In genomic region chr9:44076764-44077120, GRCm38 (mm10) we compare ENCODE assay signal across 8 mouse cellular contexts. TPM values are rescaled to one million over a fixed set of nuclear protein-coding genes. Genes with fewer than 3 reads are reported as not detected.
DNase-seq lines count a peak whose midpoint lies in the region; ATAC-seq and TF ChIP-seq lines count a peak whose summit lies in the region.

No protein-coding gene starts in this region.

- no peak overlapping the region for H3K27ac ChIP-seq in forebrain, postnatal 0 days (ENCODE audit: low read depth, low read length)
- no peak overlapping the region for H3K27ac ChIP-seq in forebrain, embryonic 11.5 days (ENCODE audit: low read depth, low read length)
- H3K27ac ChIP-seq in kidney, postnatal 0 days = peak overlapping the region; percentile 95; the same call in 1 of the 2 replicates

- H3K9me3 ChIP-seq in forebrain, postnatal 0 days (ENCODE audit: low read length) = no peaks in the 10 kb centered on the region
- H3K9me3 ChIP-seq in forebrain, embryonic 11.5 days (ENCODE audit: control insufficient read depth, low read length) = no peaks in the 10 kb centered on the region
- no peaks in the 10 kb centered on the region for H3K9me3 ChIP-seq in kidney, postnatal 0 days (replicated peaks; ENCODE audit: low read length)

- no peaks in the 10 kb centered on the region for H3K36me3 ChIP-seq in forebrain, postnatal 0 days (ENCODE audit: insufficient read depth)
- no peaks in the 10 kb centered on the region for H3K36me3 ChIP-seq in forebrain, embryonic 11.5 days (ENCODE audit: control insufficient read depth, insufficient read depth, low read length)
- H3K36me3 ChIP-seq in kidney, postnatal 0 days (ENCODE audit: insufficient read depth, low read length) = no peaks in the 10 kb centered on the region

- TF ChIP-seq CTCF in forebrain, postnatal 0 days (IDR thresholded peaks at IDR 0.05; ENCODE audit: low read depth) = peak; percentile 62
- peak; percentile 79 for TF ChIP-seq CTCF in kidney, postnatal 0 days (IDR thresholded peaks at IDR 0.05; ENCODE audit: low read depth)

- no peaks in the 10 kb centered on the region for H3K4me1 ChIP-seq in forebrain, postnatal 0 days (ENCODE audit: insufficient read depth)
- H3K4me1 ChIP-seq in forebrain, embryonic 11.5 days (replicated peaks; ENCODE audit: control insufficient read depth, insufficient read depth, low read length) = peaks cover 19% of the 10 kb centered on the region
- peaks cover 37% of the 10 kb centered on the region for H3K4me1 ChIP-seq in kidney, postnatal 0 days (replicated peaks; ENCODE audit: insufficient read depth, low read length)

- 16% methylated on average over 5 of the region's 5 CpGs for WGBS in forebrain, postnatal 0 days
- 9% methylated on average over 5 of the region's 5 CpGs for WGBS in forebrain, embryonic 11.5 days
- WGBS in kidney, postnatal 0 days = 23% methylated on average over 5 of the region's 5 CpGs

- DNase-seq in forebrain, postnatal 0 days = peak; percentile 58
- DNase-seq in forebrain, embryonic 11.5 days (ENCODE audit: low spot score) = no peak
- DNase-seq in 416B (ENCODE audit: low read depth) = peak; percentile 77
- DNase-seq in brain, adult 2 months (ENCODE audit: low read depth, low spot score) = peak; percentile 89
- peak; percentile 83 to 88 for DNase-seq in gastrocnemius, adult 8-10 months (ENCODE audit: low spot score in 2 of 2)
- peak; percentile 92 for DNase-seq in kidney, postnatal 0 days (ENCODE audit: low spot score)
- peak; percentile 72 for DNase-seq in lung, postnatal 25 days (ENCODE audit: low spot score)
- peak; percentile 53 for DNase-seq in thymus, postnatal 25 days

- no peak overlapping the region for H3K4me2 ChIP-seq in forebrain, postnatal 0 days (ENCODE audit: low read depth)
- no peak overlapping the region for H3K4me2 ChIP-seq in forebrain, embryonic 11.5 days (ENCODE audit: low read depth, low read length, severe bottlenecking)
- no peak overlapping the region for H3K4me2 ChIP-seq in kidney, postnatal 0 days (ENCODE audit: low read length)

- H3K9ac ChIP-seq in forebrain, postnatal 0 days = no peak overlapping the region
- no peak overlapping the region for H3K9ac ChIP-seq in forebrain, embryonic 11.5 days (ENCODE audit: low read length)
- H3K9ac ChIP-seq in kidney, postnatal 0 days (ENCODE audit: low read depth, low read length) = no peak overlapping the region

- H3K4me3 ChIP-seq in forebrain, postnatal 0 days (ENCODE audit: low read depth, low read length) = no peak overlapping the region
- no peak overlapping the region for H3K4me3 ChIP-seq in forebrain, embryonic 11.5 days (ENCODE audit: low read depth, low read length)
- H3K4me3 ChIP-seq in kidney, postnatal 0 days (replicated peaks; ENCODE audit: low read depth, low read length) = no peak overlapping the region

- no peak for ATAC-seq in forebrain, postnatal 0 days
- ATAC-seq in forebrain, embryonic 11.5 days (replicated peaks; ENCODE audit: low FRiP score) = no peak
- ATAC-seq in kidney, postnatal 0 days (replicated peaks; ENCODE audit: low FRiP score, low read depth) = peak; percentile 22

- H3K27me3 ChIP-seq in forebrain, postnatal 0 days (ENCODE audit: insufficient read depth, low read length) = no peaks in the 10 kb centered on the region; the same call in 1 of the 2 replicates
- H3K27me3 ChIP-seq in forebrain, embryonic 11.5 days (ENCODE audit: control insufficient read depth, insufficient read depth, low read length) = no peaks in the 10 kb centered on the region
- no peaks in the 10 kb centered on the region for H3K27me3 ChIP-seq in kidney, postnatal 0 days (ENCODE audit: insufficient read depth, low read length)

RNA-seq across cellular contexts. Expression of gene Usp2, which starts 9.9 kb away (rescaled TPM):
- total RNA-seq in forebrain, postnatal 0 days (2014; rRNA removed) = 10.5 and 16.6 TPM in 2 replicates
- polyA plus RNA-seq in forebrain, postnatal 0 days (2015; fragmentation: Nextera tagmentation; extraction: Ambion mirVana) = 14.9 and 20.2 TPM in 2 replicates
- 8.9 and 12.7 TPM in 2 replicates for polyA plus RNA-seq in forebrain, embryonic 11.5 days (2014; fragmentation: Nextera tagmentation; extraction: Ambion mirVana)
- 100 to 1,000 TPM; 222 to 251 (median 237) TPM for total RNA-seq in gastrocnemius, adult 8-10 months (2022)
- polyA plus RNA-seq in kidney, postnatal 0 days (2015; fragmentation: Nextera tagmentation; extraction: Ambion mirVana) = 62.9 and 72.1 TPM in 2 replicates

RNA-seq across cellular contexts. Expression of gene Mfrp, which starts 24.8 kb away (rescaled TPM):
- 0.67 and 1.2 TPM in 2 replicates for total RNA-seq in forebrain, postnatal 0 days (2014; rRNA removed)
- polyA plus RNA-seq in forebrain, postnatal 0 days (2015; fragmentation: Nextera tagmentation; extraction: Ambion mirVana) = 0.08 and 0.13 TPM in 2 replicates
- 0.11 TPM in 1 of 2 replicates, not detected in the other for polyA plus RNA-seq in forebrain, embryonic 11.5 days (2014; fragmentation: Nextera tagmentation; extraction: Ambion mirVana)
- total RNA-seq in gastrocnemius, adult 8-10 months (2022) = not detected
- 0.11 and 0.16 TPM in 2 replicates for polyA plus RNA-seq in kidney, postnatal 0 days (2015; fragmentation: Nextera tagmentation; extraction: Ambion mirVana)

RNA-seq across cellular contexts. Expression of gene C1qtnf5, which starts 30.3 kb away (rescaled TPM):
- 17.3 and 18.4 TPM in 2 replicates for total RNA-seq in forebrain, postnatal 0 days (2014; rRNA removed)
- 8.7 and 9.3 TPM in 2 replicates for polyA plus RNA-seq in forebrain, postnatal 0 days (2015; fragmentation: Nextera tagmentation; extraction: Ambion mirVana)
- polyA plus RNA-seq in forebrain, embryonic 11.5 days (2014; fragmentation: Nextera tagmentation; extraction: Ambion mirVana) = 0.47 and 0.79 TPM in 2 replicates
- 1 to 10 TPM; 1.6 to 4.2 (median 3.0) TPM for total RNA-seq in gastrocnemius, adult 8-10 months (2022)
- polyA plus RNA-seq in kidney, postnatal 0 days (2015; fragmentation: Nextera tagmentation; extraction: Ambion mirVana) = 9.7 and 12.3 TPM in 2 replicates

RNA-seq across cellular contexts. Expression of gene Thy1, which starts 33.6 kb away (rescaled TPM):
- 31.6 and 37.6 TPM in 2 replicates for total RNA-seq in forebrain, postnatal 0 days (2014; rRNA removed)
- 18.4 and 23.2 TPM in 2 replicates for polyA plus RNA-seq in forebrain, postnatal 0 days (2015; fragmentation: Nextera tagmentation; extraction: Ambion mirVana)
- polyA plus RNA-seq in forebrain, embryonic 11.5 days (2014; fragmentation: Nextera tagmentation; extraction: Ambion mirVana) = not detected in 2 replicates
- 1 to 10 TPM; 4.3 to 7.6 (median 5.8) TPM for total RNA-seq in gastrocnemius, adult 8-10 months (2022)
- polyA plus RNA-seq in kidney, postnatal 0 days (2015; fragmentation: Nextera tagmentation; extraction: Ambion mirVana) = 9.9 and 13.6 TPM in 2 replicates

RNA-seq across cellular contexts. Expression of gene Gm49380, which starts 36.6 kb away (rescaled TPM):
- 0.81 TPM in 1 of 2 replicates, not detected in the other for total RNA-seq in forebrain, postnatal 0 days (2014; rRNA removed)
- polyA plus RNA-seq in forebrain, postnatal 0 days (2015; fragmentation: Nextera tagmentation; extraction: Ambion mirVana) = 0.11 TPM in 1 of 2 replicates, not detected in the other
- 0.97 TPM in 1 of 2 replicates, not detected in the other for polyA plus RNA-seq in forebrain, embryonic 11.5 days (2014; fragmentation: Nextera tagmentation; extraction: Ambion mirVana)
- total RNA-seq in gastrocnemius, adult 8-10 months (2022) = under 1 TPM; 0.31 to 0.60 (median 0.38) TPM
- not detected in 2 replicates for polyA plus RNA-seq in kidney, postnatal 0 days (2015; fragmentation: Nextera tagmentation; extraction: Ambion mirVana)
